Mouse (Mus musculus): ENCODE results near the gene Vmn2r18. TPM values are rescaled to one million over a fixed set of nuclear protein-coding genes. Genes with fewer than 3 reads are reported as not detected.

Gene Vmn2r18
- polyA plus RNA-seq (2016; fragmentation: Nextera tagmentation; extraction: Ambion mirVana) = 0.06 TPM in 1 of 2 replicates, not detected in the other

- WGBS = 86% methylated on average over 3 of the region's 3 CpGs
- no peaks in the 10 kb centered on the region for H3K9me3 ChIP-seq
- no peak for ATAC-seq (ENCODE audit: insufficient number of reproducible peaks, insufficient read depth, low FRiP score, low TSS enrichment)
- no peak within 1 kb of the TSS for H3K4me3 ChIP-seq
- H3K27ac ChIP-seq = no peak within 1 kb of the TSS
- H3K4me1 ChIP-seq = no peaks in the 10 kb centered on the region
- no peak within 1 kb of the TSS for H3K4me2 ChIP-seq (replicated peaks)
- H3K27me3 ChIP-seq = no peaks in the 10 kb centered on the region
- H3K9ac ChIP-seq = no peak within 1 kb of the TSS
- no peaks in the 10 kb centered on the region for H3K36me3 ChIP-seq
These were observed at the start of gene Vmn2r18 for GRCm38 (mm10) chr5:151605921-151606320. TSS of gene Vmn2r18 (minus strand) at chr5:151606021.

GRCm38 (mm10) chr5:151651411-151651784 lies 45.6 kb upstream of the Vmn2r18 start:
- peaks cover 4% of the 10 kb centered on the region; the same call in 1 of the 2 replicates for H3K4me1 ChIP-seq
- no peak overlapping the region for H3K27ac ChIP-seq
- WGBS = 63% methylated on average over 3 of the region's 3 CpGs
- H3K4me2 ChIP-seq (replicated peaks) = peak overlapping the region; percentile 71
- no peak for ATAC-seq (ENCODE audit: insufficient number of reproducible peaks, insufficient read depth, low FRiP score, low TSS enrichment)
- H3K36me3 ChIP-seq = peaks cover 28% of the 10 kb centered on the region
- no peak overlapping the region for H3K9ac ChIP-seq
- H3K4me3 ChIP-seq = peak overlapping the region; percentile 76; the same call in 1 of the 2 replicates
- no peaks in the 10 kb centered on the region for H3K9me3 ChIP-seq
- H3K27me3 ChIP-seq = no peaks in the 10 kb centered on the region

GRCm38 (mm10) chr5:151650700-151651410 lies 45.0 kb upstream of the Vmn2r18 start, which contains the start of gene Rfc3:
TSS of gene Rfc3 (minus strand) at chr5:151651242.
- ATAC-seq (ENCODE audit: insufficient number of reproducible peaks, insufficient read depth, low FRiP score, low TSS enrichment) = peak; percentile 98
- peaks cover 34% of the 10 kb centered on the region for H3K36me3 ChIP-seq
- WGBS = under 1% methylated on average over 39 of the region's 42 CpGs

GRCm38 (mm10) chr5:151644845-151645244 lies 39.0 kb upstream of the Vmn2r18 start:
- 89% methylated on average over 7 of the region's 7 CpGs for WGBS
- H3K36me3 ChIP-seq = peaks cover 89% of the 10 kb centered on the region
- ATAC-seq (ENCODE audit: insufficient number of reproducible peaks, insufficient read depth, low FRiP score, low TSS enrichment) = no peak
- no peaks in the 10 kb centered on the region; the same call in 1 of the 2 replicates for H3K9me3 ChIP-seq
- peaks cover 4% of the 10 kb centered on the region; the same call in 1 of the 2 replicates for H3K4me1 ChIP-seq
- H3K4me2 ChIP-seq (replicated peaks) = no peak overlapping the region
- H3K9ac ChIP-seq = no peak overlapping the region
- no peak overlapping the region for H3K27ac ChIP-seq
- H3K27me3 ChIP-seq = no peaks in the 10 kb centered on the region
- H3K4me3 ChIP-seq = no peak overlapping the region

More at GRCm38 (mm10) chr5:151650700-151651410, 45.0 kb upstream of the Vmn2r18 start, which contains the start of gene Rfc3:
- Histone ChIP-seq H3K9me3 (no peaks in the 10 kb centered on the region), H3K27ac (peak within 1 kb of the TSS; percentile 88), H3K27me3 (no peaks in the 10 kb centered on the region), H3K4me3 (peak within 1 kb of the TSS; percentile 76), H3K4me2 (replicated peaks) (peak within 1 kb of the TSS; percentile 71), H3K4me1 (peaks cover 4% of the 10 kb centered on the region; the same call in 1 of the 2 replicates), H3K9ac (peak within 1 kb of the TSS; percentile 80)

- ATAC-seq (ENCODE audit: insufficient number of reproducible peaks, insufficient read depth, low FRiP score, low TSS enrichment) = no peak
- H3K27me3 ChIP-seq = no peaks in the 10 kb centered on the region
- H3K36me3 ChIP-seq = peaks cover 76% of the 10 kb centered on the region
- H3K9me3 ChIP-seq = no peaks in the 10 kb centered on the region; the same call in 1 of the 2 replicates
- 92% methylated on average over 5 of the region's 5 CpGs for WGBS
- H3K4me2 ChIP-seq (replicated peaks) = no peak overlapping the region
- no peak overlapping the region for H3K4me3 ChIP-seq
- H3K4me1 ChIP-seq = no peaks in the 10 kb centered on the region
- no peak overlapping the region for H3K27ac ChIP-seq
- H3K9ac ChIP-seq = no peak overlapping the region
These were observed 37.0 kb upstream of the Vmn2r18 start for GRCm38 (mm10) chr5:151642867-151643266.

- ATAC-seq (ENCODE audit: insufficient number of reproducible peaks, insufficient read depth, low FRiP score, low TSS enrichment) = peak; percentile 52; the same call in 1 of the 2 replicates
- H3K27me3 ChIP-seq = no peaks in the 10 kb centered on the region
- WGBS = 79% methylated on average over 1 of the region's 1 CpGs
- no peak overlapping the region for H3K9ac ChIP-seq
- no peak overlapping the region for H3K4me3 ChIP-seq
- H3K36me3 ChIP-seq = peaks cover 69% of the 10 kb centered on the region
- H3K4me1 ChIP-seq = no peaks in the 10 kb centered on the region
- no peak overlapping the region for H3K27ac ChIP-seq
- H3K4me2 ChIP-seq (replicated peaks) = no peak overlapping the region
- H3K9me3 ChIP-seq = no peaks in the 10 kb centered on the region; the same call in 1 of the 2 replicates
These were observed 36.3 kb upstream of the Vmn2r18 start for GRCm38 (mm10) chr5:151642102-151642501.

GRCm38 (mm10) chr5:151601696-151602095 lies 4.1 kb downstream of the Vmn2r18 start:
- WGBS = 48% methylated on average over 1 of the region's 1 CpGs
- no peak for ATAC-seq (ENCODE audit: insufficient number of reproducible peaks, insufficient read depth, low FRiP score, low TSS enrichment)

More at GRCm38 (mm10) chr5:151601696-151602095, 4.1 kb downstream of the Vmn2r18 start:
- Histone ChIP-seq H3K27ac (no peak overlapping the region), H3K36me3 (no peaks in the 10 kb centered on the region), H3K27me3 (no peaks in the 10 kb centered on the region), H3K4me1 (no peaks in the 10 kb centered on the region), H3K4me2 (replicated peaks) (no peak overlapping the region), H3K4me3 (no peak overlapping the region), H3K9ac (no peak overlapping the region), H3K9me3 (no peaks in the 10 kb centered on the region)

Other genes starting within 250 kb of the Vmn2r18 start
- gene Gm42906, start 177.9 kb downstream of the Vmn2r18 start, polyA plus RNA-seq (2016; fragmentation: Nextera tagmentation; extraction: Ambion mirVana) = not detected in 2 replicates
- gene Rfc3, start 45.2 kb upstream of the Vmn2r18 start, polyA plus RNA-seq (2016; fragmentation: Nextera tagmentation; extraction: Ambion mirVana) = 112 and 119 TPM in 2 replicates